Mouse (Mus musculus) midbrain, embryonic 10.5 days (tissue): ENCODE data around the gene Kctd19. TPM values are rescaled to one million over a fixed set of nuclear protein-coding genes. Genes with fewer than 3 reads are reported as not detected.

Experiments used
- DNase-seq: peaks from one replicate; pipeline ENCODE4 v3.0.0-alpha.2; 2017; ENCODE audit warnings: low spot score
- H3K27ac ChIP-seq: fragments of 300-500 bp; sonication (generic); replicated peaks from 2 replicates; pipeline ENCODE4 v1.5.1; 2016; ENCODE audit warnings: mild to moderate bottlenecking
- H3K27me3 ChIP-seq: fragments of 300-500 bp; sonication (generic); 2 replicates; pipeline ENCODE4 v1.6.1; 2016; ENCODE audit warnings: low read depth, mild to moderate bottlenecking; ENCODE audit not compliant: poor library complexity, severe bottlenecking
- H3K36me3 ChIP-seq: fragments of 300-500 bp; sonication (generic); 2 replicates; pipeline ENCODE4 v1.6.1; 2016; ENCODE audit warnings: mild to moderate bottlenecking, moderate library complexity
- H3K4me1 ChIP-seq: fragments of 300-500 bp; sonication (generic); 2 replicates; pipeline ENCODE4 v1.6.1; 2016
- H3K4me3 ChIP-seq: fragments of 300-500 bp; sonication (generic); 2 replicates; pipeline ENCODE4 v1.5.1; 2016; ENCODE audit warnings: mild to moderate bottlenecking, moderate library complexity
- H3K9me3 ChIP-seq: fragments of 300-500 bp; sonication (generic); replicated peaks from 2 replicates; pipeline ENCODE4 v1.6.1; 2016; ENCODE audit warnings: mild to moderate bottlenecking
- WGBS: fragments of 180-500 bp; shearing (Covaris S2); methylation state at CpG from one replicate; pipeline ENCODE4 v1.1.7; 2016; 5-methylcytosine and 5-hydroxymethylcytosine counted together
- polyA plus RNA-seq: library from polyadenylated mRNA; unstranded; fragments of >200 nt; fragmentation: Nextera tagmentation; extraction: Ambion mirVana; gene quantifications from 2 replicates; pipeline ENCODE4 v1.2.1, GENCODE M21; 2016

The Kctd19 gene
- polyA plus RNA-seq, 1 experiment from 2014 or later: 0.07 TPM

DNA sequence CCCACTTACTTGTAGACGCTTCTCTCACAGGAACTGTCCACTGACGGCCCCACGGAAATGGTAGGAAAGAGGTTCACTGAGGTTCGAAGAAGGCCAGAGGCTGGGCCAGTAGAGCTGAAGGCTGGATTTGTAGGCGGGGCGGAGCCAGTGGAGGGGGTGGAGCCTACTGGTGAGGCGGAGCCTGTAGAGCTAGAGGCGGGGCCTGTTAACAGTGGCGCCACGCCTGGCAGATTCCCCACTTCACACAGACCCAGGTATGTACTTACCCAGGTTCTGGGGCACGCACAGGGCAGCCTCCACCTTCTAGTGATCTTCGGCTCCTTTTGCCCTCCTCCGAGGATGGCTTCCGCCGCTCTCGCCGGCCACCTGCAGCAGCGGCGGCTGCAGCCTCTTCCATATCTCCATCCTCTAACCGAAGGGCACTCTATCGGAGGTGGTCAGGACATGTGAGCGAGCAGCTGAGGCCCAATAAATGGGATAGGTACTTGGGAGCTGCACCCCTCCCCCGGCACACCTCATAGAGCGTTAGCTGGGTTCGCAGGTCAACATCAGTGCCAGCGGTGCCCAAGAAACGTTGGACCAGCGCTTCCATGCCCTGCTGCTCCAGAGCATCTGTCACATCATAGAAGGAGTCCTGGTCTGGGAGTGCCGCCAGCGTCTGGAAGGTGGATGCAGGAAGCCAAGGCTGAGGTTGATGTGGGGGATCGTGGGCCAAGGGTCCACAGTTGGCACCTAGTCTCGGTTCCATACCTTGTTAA is 76.8 kb downstream of the Kctd19 start:
- Histone ChIP-seq H3K27ac (no peak overlapping the region), H3K36me3 (peaks cover 71% of the 10 kb centered on the region), H3K9me3 (no peaks in the 10 kb centered on the region), H3K4me1 (0 out of 2 replicates have a peak, but pooled peaks cover 4% of the 10 kb centered on the region), H3K27me3 (peaks cover 14% of the 10 kb centered on the region), H3K4me3 (no peak overlapping the region; the same call in 1 of the 2 replicates)
- 49% methylated on average over 32 of the region's 32 CpGs for WGBS
- DNase-seq: no peak

Other genes with a start within 250 kb of the Kctd19 start
- 41.8 and 46.7 TPM in 2 replicates for gene Cbfb, start 242.8 kb downstream of the Kctd19 start, polyA plus RNA-seq
- gene D230025D16Rik, start 188.4 kb downstream of the Kctd19 start, polyA plus RNA-seq: 27.1 and 28.5 TPM in 2 replicates
- gene B3gnt9, start 158.3 kb downstream of the Kctd19 start, polyA plus RNA-seq: 2.4 and 4.2 TPM in 2 replicates
- 13.6 and 14.6 TPM in 2 replicates for gene Tradd, start 148.9 kb downstream of the Kctd19 start, polyA plus RNA-seq
- 0.64 and 0.72 TPM in 2 replicates for gene Fbxl8, start 148.9 kb downstream of the Kctd19 start, polyA plus RNA-seq
- 0.10 TPM in 1 of 2 replicates, not detected in the other for gene Hsf4, start 143.7 kb downstream of the Kctd19 start, polyA plus RNA-seq
- gene Nol3, start 137.4 kb downstream of the Kctd19 start, polyA plus RNA-seq: 1.4 and 2.3 TPM in 2 replicates
- 26.4 and 36.8 TPM in 2 replicates for gene 4931428F04Rik, start 123.6 kb downstream of the Kctd19 start, polyA plus RNA-seq
- 10.2 and 11.4 TPM in 2 replicates for gene Exoc3l, start 117.4 kb downstream of the Kctd19 start, polyA plus RNA-seq
- 117 and 124 TPM in 2 replicates for gene E2f4, start 115.8 kb downstream of the Kctd19 start, polyA plus RNA-seq
- gene Elmo3, start 107.9 kb downstream of the Kctd19 start, polyA plus RNA-seq: 1.3 and 1.5 TPM in 2 replicates
- 1.2 and 1.7 TPM in 2 replicates for gene Lrrc29, start 87.2 kb downstream of the Kctd19 start, polyA plus RNA-seq
- 105 and 106 TPM in 2 replicates for gene Tmem208, start 87.1 kb downstream of the Kctd19 start, polyA plus RNA-seq
- gene Fhod1, start 65.5 kb downstream of the Kctd19 start, polyA plus RNA-seq: 1.9 and 2.2 TPM in 2 replicates
- gene Slc9a5, start 64.7 kb downstream of the Kctd19 start, polyA plus RNA-seq: 4.1 TPM in 2 replicates
- gene Plekhg4, start 40.2 kb downstream of the Kctd19 start, polyA plus RNA-seq: 0.49 and 0.51 TPM in 2 replicates
- 2.6 and 3.7 TPM in 2 replicates for gene Lrrc36, start 69 bp upstream of the Kctd19 start, polyA plus RNA-seq
- 94.4 and 100.0 TPM in 2 replicates for gene Tppp3, start 58.0 kb upstream of the Kctd19 start, polyA plus RNA-seq
- 18.6 and 24.0 TPM in 2 replicates for gene Zdhhc1, start 83.4 kb upstream of the Kctd19 start, polyA plus RNA-seq
- gene Hsd11b2, start 105.3 kb upstream of the Kctd19 start, polyA plus RNA-seq: 28.8 and 30.2 TPM in 2 replicates
- 85.4 and 101 TPM in 2 replicates for gene Atp6v0d1, start 152.5 kb upstream of the Kctd19 start, polyA plus RNA-seq
- 15.9 and 20.0 TPM in 2 replicates for gene Ripor1, start 191.8 kb upstream of the Kctd19 start, polyA plus RNA-seq
- gene Ctcf, start 223.1 kb upstream of the Kctd19 start, polyA plus RNA-seq: 137 TPM in 2 replicates
- 0.29 and 0.62 TPM in 2 replicates for gene Agrp, start 223.9 kb upstream of the Kctd19 start, polyA plus RNA-seq